Mouse (Mus musculus): ENCODE data around the gene Gfpt1. TPM values are rescaled to one million over a fixed set of nuclear protein-coding genes. Genes with fewer than 3 reads are reported as not detected.

Gfpt1 gene
- 18.1 and 20.5 TPM in 2 replicates for polyA plus RNA-seq (2015; fragmentation: Nextera tagmentation; extraction: Ambion mirVana)

DNA sequence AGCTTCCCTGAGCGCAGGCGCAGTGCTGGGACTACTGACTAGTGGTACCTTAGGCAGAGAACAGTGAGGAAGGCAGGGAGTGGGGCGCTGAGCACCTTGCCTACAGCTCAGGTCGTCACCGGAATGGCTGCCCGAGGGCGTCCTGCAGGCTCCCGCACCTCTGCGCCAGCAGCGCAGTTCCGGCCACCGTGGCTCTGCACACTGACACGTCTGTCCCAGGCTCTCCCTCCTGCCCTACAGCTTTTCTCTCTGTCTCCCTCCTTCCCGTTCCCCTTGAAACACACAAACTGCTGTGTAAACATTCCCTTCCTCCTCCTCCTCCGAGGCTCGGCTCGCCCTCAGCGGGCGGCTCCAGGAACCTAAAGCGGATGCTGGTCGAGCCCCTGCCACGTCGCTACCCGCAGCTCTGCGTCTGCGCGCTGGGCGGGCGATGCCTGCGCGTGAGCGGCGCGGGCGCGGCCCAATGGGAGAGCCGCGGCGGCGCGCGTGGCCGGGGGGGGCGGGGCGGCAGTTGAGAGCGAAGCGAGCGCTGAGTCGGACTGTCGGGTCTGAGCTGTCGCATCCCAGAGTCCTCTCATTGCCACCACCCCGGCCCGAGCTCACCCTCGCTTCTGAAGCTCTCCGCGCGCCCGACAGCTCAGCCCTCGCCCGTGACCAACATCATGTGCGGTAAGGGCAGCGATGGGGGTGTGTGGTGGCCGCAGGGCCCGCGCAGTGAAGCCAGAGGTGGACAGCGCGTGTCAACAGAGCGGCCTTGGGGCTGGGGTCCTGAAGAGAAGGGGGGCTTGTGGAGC is at the start of gene Gfpt1:
Gfpt1 (plus strand) TSS at position 510 of the 794 bp plus-strand sequence.

DNA sequence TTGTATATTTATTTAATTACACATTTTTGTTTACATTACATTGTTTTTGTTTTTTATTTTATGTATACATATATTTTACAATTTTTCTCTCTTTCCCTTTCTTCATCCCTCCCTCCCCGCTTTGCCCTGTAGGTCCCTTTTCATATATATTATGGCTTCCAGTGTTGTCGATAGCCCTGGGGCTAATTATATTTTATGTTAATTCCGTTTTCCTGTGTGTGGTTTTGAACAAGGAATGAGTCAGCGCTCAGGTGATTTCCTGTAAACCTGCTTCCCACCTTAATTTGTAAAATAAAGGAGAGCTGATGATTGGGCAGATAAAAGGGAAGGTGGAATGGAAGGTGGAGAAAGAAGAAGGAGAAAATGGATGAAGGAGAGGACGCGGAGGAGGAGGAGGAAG is 33.8 kb upstream of the Gfpt1 start, which contains the start of gene Nfu1:
Nfu1 (plus strand) TSS at position 350 of the 400 bp plus-strand sequence.

DNA sequence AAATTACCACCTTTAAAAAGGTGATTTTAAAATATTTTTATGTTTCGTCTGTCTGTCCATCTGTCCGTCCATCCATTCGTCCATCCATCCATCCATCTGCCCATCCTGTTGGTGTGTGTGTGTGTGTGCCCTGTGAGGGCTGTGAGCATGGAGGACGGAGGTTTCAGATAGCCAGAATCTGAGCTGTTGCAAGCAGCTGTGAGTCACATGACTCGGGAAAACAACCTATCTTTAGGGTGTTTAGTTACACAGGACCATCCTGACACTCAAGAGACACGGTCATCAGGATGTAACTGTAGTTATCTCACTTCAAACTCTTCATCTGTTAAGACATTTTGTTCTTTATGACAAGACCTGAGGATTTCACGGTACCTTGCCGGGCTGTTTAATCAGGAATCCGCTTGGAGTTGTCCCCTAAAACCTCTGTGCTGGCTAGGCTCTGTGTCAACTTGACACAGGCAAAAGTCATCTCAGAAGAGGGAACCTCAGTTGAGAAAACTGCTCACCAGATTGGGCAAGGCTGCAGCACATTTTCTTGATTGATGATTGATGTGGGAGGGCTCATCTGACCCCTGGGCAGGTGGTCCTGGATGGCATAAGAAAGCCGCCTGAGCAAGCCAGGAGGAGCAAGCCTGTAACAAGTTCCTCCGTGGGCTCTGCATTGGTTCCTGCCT is 61.6 kb downstream of the Gfpt1 start, which contains the start of gene D6Ertd527e:
D6Ertd527e (plus strand) TSS at position 624 of the 674 bp plus-strand sequence.

Other genes with a start within 250 kb of the Gfpt1 start
- 4.4 and 6.2 TPM in 2 replicates for gene Anxa4, start 249.3 kb upstream of the Gfpt1 start, polyA plus RNA-seq (2015; fragmentation: Nextera tagmentation; extraction: Ambion mirVana)
- 36.1 and 39.4 TPM in 2 replicates for gene Aak1, start 193.3 kb upstream of the Gfpt1 start, polyA plus RNA-seq (2015; fragmentation: Nextera tagmentation; extraction: Ambion mirVana)
- gene Nfu1, start 33.6 kb upstream of the Gfpt1 start, polyA plus RNA-seq (2015; fragmentation: Nextera tagmentation; extraction: Ambion mirVana) = 170 and 178 TPM in 2 replicates
- 0.17 and 0.18 TPM in 2 replicates for gene D6Ertd527e, start 61.9 kb downstream of the Gfpt1 start, polyA plus RNA-seq (2015; fragmentation: Nextera tagmentation; extraction: Ambion mirVana)